Mouse (Mus musculus) heart, embryonic 13.5 days (tissue): ENCODE measurements around the gene Atp1a3. TPM values are rescaled to one million over a fixed set of nuclear protein-coding genes. Genes with fewer than 3 reads are reported as not detected.

ENCODE experiments used
- ATAC-seq: fragments of 200-750 bp; cut with Nextera tagmentation; 2 replicates; pipeline ENCODE4 v1.8.0; 2017; ENCODE audit warnings: moderate TSS enrichment; ENCODE audit not compliant: insufficient number of reproducible peaks, low FRiP score, low TSS enrichment; ENCODE audit errors: extremely low read depth
- H3K27ac ChIP-seq: fragments of 300-500 bp; sonication (generic); replicated peaks from 2 replicates; pipeline ENCODE4 v1.5.1; 2015; ENCODE audit warnings: moderate library complexity, mild to moderate bottlenecking, inconsistent platforms
- H3K27me3 ChIP-seq: fragments of 300-500 bp; sonication (generic); replicated peaks from 2 replicates; pipeline ENCODE4 v1.6.1; 2015; ENCODE audit warnings: mild to moderate bottlenecking, inconsistent platforms
- H3K36me3 ChIP-seq: fragments of 300-500 bp; sonication (generic); 2 replicates; pipeline ENCODE4 v1.6.1; 2015; ENCODE audit warnings: mild to moderate bottlenecking, inconsistent platforms
- H3K4me1 ChIP-seq: fragments of 300-500 bp; sonication (generic); 2 replicates; pipeline ENCODE4 v1.6.1; 2015; ENCODE audit warnings: inconsistent platforms
- H3K4me2 ChIP-seq: fragments of 300-500 bp; sonication (generic); 2 replicates; pipeline ENCODE4 v1.6.1; 2015; ENCODE audit warnings: inconsistent platforms, mild to moderate bottlenecking, moderate library complexity
- H3K4me3 ChIP-seq: fragments of 300-500 bp; sonication (generic); 2 replicates; pipeline ENCODE4 v1.5.1; 2015; ENCODE audit warnings: moderate library complexity, mild to moderate bottlenecking, inconsistent platforms
- H3K9ac ChIP-seq: fragments of 300-500 bp; sonication (generic); 2 replicates; pipeline ENCODE4 v1.6.1; 2015; ENCODE audit warnings: inconsistent platforms, mild to moderate bottlenecking, moderate library complexity
- H3K9me3 ChIP-seq: fragments of 300-500 bp; sonication (generic); 2 replicates; pipeline ENCODE4 v1.6.1; 2016; ENCODE audit warnings: inconsistent platforms
- WGBS: fragments of 180-500 bp; shearing (Covaris S2); methylation state at CpG from one replicate; pipeline ENCODE4 v1.1.7; 2015; ENCODE audit warnings: mixed read lengths; 5-methylcytosine and 5-hydroxymethylcytosine counted together
- polyA plus RNA-seq: library from polyadenylated mRNA; unstranded; fragments of >200 nt; fragmentation: Nextera tagmentation; extraction: Ambion mirVana; gene quantifications from 2 replicates; pipeline ENCODE4 v1.2.1, GENCODE M21; 2015

Gene Atp1a3
- polyA plus RNA-seq, 1 experiment from 2014 or later = 1.4 TPM

DNA sequence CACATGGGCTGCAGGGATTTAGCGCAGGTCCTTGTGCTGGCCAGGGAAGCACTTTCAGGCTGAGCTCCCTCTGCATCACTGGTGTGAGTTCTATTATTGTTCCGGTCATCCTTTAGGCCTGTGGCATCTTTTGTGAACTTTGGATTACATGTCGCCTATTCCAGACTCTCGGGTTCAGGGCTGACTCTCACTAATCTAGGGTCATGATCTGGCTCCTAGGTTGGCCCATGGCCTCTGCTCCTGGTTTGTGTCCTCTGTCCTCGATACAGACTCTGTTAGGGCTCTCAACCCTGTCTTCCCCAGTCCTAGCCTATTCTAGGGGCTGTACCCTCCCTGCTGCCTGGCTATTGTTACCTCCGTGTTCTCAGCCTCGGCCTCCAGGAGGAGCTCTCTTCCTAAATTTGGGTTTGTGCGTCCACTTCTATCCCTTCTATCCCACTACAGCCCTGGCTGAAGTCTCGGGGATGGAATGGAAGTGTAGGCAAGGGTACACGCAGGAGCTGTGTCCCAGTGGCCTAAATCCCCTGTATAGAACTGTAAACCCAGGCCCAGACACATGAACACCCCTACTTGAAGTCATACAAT lies 20.2 kb upstream of the Atp1a3 start:
- H3K9ac ChIP-seq = no peak overlapping the region
- no peak overlapping the region; the same call in 1 of the 2 replicates for H3K27ac ChIP-seq
- H3K4me2 ChIP-seq = no peak overlapping the region
- H3K4me1 ChIP-seq = peaks cover 27% of the 10 kb centered on the region
- H3K9me3 ChIP-seq = no peaks in the 10 kb centered on the region
- no peak for ATAC-seq
- WGBS = 48% methylated on average over 10 of the region's 10 CpGs
- peaks cover 40% of the 10 kb centered on the region for H3K36me3 ChIP-seq
- no peaks in the 10 kb centered on the region for H3K27me3 ChIP-seq
- no peak overlapping the region for H3K4me3 ChIP-seq

GRCm38 (mm10) chr7:25011592-25011991 lies 5.8 kb upstream of the Atp1a3 start:
- ATAC-seq = no peak
- Histone ChIP-seq H3K36me3 (peaks cover 42% of the 10 kb centered on the region), H3K4me3 (no peak overlapping the region), H3K9ac (no peak overlapping the region), H3K4me2 (no peak overlapping the region), H3K9me3 (no peaks in the 10 kb centered on the region), H3K4me1 (peaks cover 20% of the 10 kb centered on the region), H3K27me3 (peaks cover 73% of the 10 kb centered on the region), H3K27ac (no peak overlapping the region)
- 50% methylated on average over 7 of the region's 7 CpGs for WGBS

DNA sequence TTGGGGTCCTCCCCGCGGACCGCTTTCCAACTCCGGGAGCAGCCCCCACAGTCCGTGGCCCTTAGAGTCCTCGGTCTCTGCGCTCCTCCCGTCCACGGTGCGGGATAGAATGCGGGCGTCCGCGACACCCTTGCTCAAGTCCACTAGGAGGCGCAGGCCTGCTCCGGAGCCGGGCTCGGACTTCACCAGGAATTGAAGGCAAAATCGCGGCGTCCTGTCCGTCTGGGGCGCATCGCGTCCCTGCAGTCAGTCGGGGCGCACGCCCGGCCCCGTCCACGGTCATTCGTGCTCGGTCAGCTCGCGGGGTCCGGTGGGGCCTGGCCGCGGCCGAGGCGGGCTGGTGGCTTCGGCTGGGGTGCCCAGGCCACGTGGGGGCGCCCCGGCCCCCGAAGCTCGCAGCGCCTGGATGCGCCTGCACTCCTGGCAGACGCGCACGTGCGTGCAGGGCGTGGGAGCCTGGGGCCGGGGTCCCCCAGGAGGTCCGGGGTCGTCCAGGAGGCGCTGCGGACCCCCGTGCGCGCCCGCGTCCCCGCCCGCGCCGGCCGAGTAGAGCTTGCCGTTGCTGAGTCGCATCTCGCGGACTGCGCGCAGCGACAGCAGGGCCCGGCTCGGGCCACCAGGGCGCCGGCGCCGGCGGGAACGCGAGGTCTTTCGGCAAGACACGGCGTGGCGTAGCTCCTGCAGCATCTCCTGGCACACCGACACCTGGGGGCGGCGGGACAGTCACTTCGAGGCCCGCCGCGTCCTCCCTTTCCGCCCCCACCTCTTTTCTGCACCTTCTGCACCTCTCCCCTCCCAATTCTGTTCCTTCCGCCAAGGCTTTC lies 4.5 kb upstream of the Atp1a3 start:
- Histone ChIP-seq H3K9me3 (no peaks in the 10 kb centered on the region), H3K36me3 (peaks cover 32% of the 10 kb centered on the region), H3K4me3 (peak overlapping the region; percentile 44), H3K4me2 (peak overlapping the region; percentile 69), H3K27me3 (peaks cover 86% of the 10 kb centered on the region), H3K4me1 (peaks cover 25% of the 10 kb centered on the region), H3K27ac (no peak overlapping the region), H3K9ac (0 out of 2 replicates have a peak overlapping the region, but pooled peaks have one; percentile 28)
- 1% methylated on average over 90 of the region's 97 CpGs for WGBS
- ATAC-seq = no peak

DNA sequence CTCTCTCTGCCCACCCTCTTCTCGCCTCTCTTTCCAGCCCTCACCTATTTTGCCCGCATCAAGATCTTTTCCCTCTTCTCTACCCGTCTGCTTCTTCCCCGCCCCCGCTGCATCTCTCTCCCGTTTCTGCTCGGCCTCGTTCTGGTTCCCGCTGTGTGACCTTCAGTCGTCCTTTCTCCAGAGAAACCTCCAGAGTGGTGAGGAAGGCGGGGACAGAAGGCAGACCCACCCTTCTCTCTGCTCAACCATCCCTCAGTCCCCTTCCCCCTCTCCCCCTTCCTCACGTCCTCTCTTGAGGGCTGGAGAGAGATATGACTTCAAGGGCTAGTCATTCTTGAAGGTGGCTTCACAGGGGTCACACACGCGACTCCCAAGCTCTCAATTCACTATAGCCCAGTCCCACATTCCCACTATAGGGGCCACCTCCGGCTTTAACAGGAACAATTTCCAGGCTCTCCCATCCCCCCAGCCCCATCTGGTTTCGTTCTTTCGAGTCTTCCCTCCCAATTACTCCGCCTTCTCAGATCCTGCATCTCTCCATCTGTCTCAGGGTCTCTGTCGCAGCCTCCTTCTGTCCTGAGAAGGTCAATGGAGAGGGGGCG lies 3.4 kb upstream of the Atp1a3 start:
- 9% methylated on average over 20 of the region's 20 CpGs for WGBS
- peak overlapping the region; percentile 8; the same call in 1 of the 2 replicates for H3K4me3 ChIP-seq
- no peak for ATAC-seq
- H3K36me3 ChIP-seq = peaks cover 22% of the 10 kb centered on the region
- H3K27ac ChIP-seq = no peak overlapping the region
- H3K4me2 ChIP-seq = peak overlapping the region; percentile 55
- no peak overlapping the region for H3K9ac ChIP-seq
- H3K9me3 ChIP-seq = no peaks in the 10 kb centered on the region
- H3K27me3 ChIP-seq = peaks cover 97% of the 10 kb centered on the region
- peaks cover 32% of the 10 kb centered on the region for H3K4me1 ChIP-seq

- peak overlapping the region; percentile 8; the same call in 1 of the 2 replicates for H3K4me3 ChIP-seq
- no peaks in the 10 kb centered on the region for H3K9me3 ChIP-seq
- H3K4me2 ChIP-seq = peak overlapping the region; percentile 55
- peaks cover 16% of the 10 kb centered on the region for H3K36me3 ChIP-seq
- peaks cover 99% of the 10 kb centered on the region for H3K27me3 ChIP-seq
- no peak for ATAC-seq
- H3K27ac ChIP-seq = no peak overlapping the region
- no peak overlapping the region for H3K9ac ChIP-seq
- H3K4me1 ChIP-seq = peaks cover 32% of the 10 kb centered on the region
- WGBS = under 1% methylated on average over 17 of the region's 17 CpGs
Observed at GRCm38 (mm10) chr7:25008635-25009034, 2.9 kb upstream of the Atp1a3 start.

- 23% methylated on average over 8 of the region's 8 CpGs for WGBS
- H3K4me1 ChIP-seq = peaks cover 32% of the 10 kb centered on the region
- no peak overlapping the region for H3K4me3 ChIP-seq
- ATAC-seq = no peak
- H3K36me3 ChIP-seq = peaks cover 9% of the 10 kb centered on the region
- no peak overlapping the region for H3K9ac ChIP-seq
- peaks cover 100% of the 10 kb centered on the region for H3K27me3 ChIP-seq
- no peak overlapping the region for H3K27ac ChIP-seq
- no peak overlapping the region for H3K4me2 ChIP-seq
- no peaks in the 10 kb centered on the region for H3K9me3 ChIP-seq
Observed at GRCm38 (mm10) chr7:25007609-25008374, 2.0 kb upstream of the Atp1a3 start.

DNA sequence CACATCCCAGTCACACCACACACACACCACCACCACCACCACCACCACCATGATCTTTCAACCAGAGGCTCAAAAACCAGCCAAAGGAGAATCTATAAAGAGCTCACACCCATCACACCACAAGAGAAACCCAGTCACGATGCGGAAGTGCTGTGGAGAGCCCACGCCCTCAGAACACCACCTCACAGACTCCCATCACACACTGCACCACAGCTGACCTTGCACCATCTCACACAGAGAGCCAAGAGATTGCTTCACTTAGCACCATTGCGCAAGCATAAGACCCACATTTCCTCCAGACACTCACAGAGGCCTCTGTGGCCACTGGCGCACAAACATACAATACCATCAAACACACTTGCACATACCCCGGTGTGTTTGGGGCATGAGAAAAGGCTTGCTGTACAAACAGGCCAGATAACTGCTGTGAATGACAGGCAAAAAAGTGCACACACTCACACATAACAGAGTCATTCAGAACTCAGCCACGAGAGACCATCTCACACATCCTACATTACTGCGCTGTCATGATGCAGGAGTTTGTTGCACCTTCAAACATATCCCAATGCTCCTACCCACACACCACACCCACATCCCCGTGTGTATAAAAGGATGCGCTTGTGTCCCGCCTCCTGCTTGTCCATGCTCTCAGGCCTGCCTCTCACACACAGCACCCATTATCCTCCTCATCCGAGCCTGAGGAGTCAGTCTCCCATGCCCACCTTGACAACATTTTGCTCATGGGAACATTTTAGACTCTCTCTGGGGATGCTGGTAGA lies 1.0 kb upstream of the Atp1a3 start:
- Histone ChIP-seq H3K27ac (no peak overlapping the region), H3K4me3 (no peak overlapping the region), H3K36me3 (no peaks in the 10 kb centered on the region), H3K9me3 (no peaks in the 10 kb centered on the region), H3K4me1 (peaks cover 32% of the 10 kb centered on the region), H3K27me3 (peaks cover 96% of the 10 kb centered on the region), H3K4me2 (no peak overlapping the region), H3K9ac (no peak overlapping the region)
- WGBS = 69% methylated on average over 12 of the region's 12 CpGs
- no peak for ATAC-seq

GRCm38 (mm10) chr7:25006171-25006570 lies 413 bp upstream of the Atp1a3 start:
- no peak overlapping the region for H3K9ac ChIP-seq
- peaks cover 32% of the 10 kb centered on the region for H3K4me1 ChIP-seq
- peaks cover 90% of the 10 kb centered on the region for H3K27me3 ChIP-seq
- no peaks in the 10 kb centered on the region for H3K36me3 ChIP-seq
- H3K27ac ChIP-seq = no peak overlapping the region
- H3K9me3 ChIP-seq = no peaks in the 10 kb centered on the region
- peak overlapping the region; percentile 74 for H3K4me2 ChIP-seq
- no peak for ATAC-seq
- WGBS = 63% methylated on average over 3 of the region's 3 CpGs
- peak overlapping the region; percentile 47 for H3K4me3 ChIP-seq

DNA sequence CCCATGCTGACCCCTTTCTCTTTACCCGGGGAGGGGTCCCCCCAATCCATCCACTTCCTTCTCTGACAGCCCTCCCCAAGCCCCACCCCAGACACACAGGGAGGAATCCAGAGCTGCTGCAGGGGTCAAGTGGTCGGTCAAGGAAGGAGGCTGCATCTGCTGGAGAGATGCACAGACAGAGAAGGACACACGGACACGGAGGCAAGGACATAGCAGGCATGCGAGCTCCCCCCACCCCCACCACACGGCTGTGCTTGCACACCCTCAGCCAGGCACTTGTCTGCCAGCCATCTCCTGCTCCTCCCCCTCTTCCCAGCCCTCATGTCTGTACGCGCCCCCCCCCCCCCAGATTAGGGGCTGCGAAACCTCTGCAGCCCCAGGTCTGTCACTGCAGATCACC lies 952 bp downstream of the Atp1a3 start:
- H3K27ac ChIP-seq = no peak overlapping the region
- H3K9ac ChIP-seq = no peak overlapping the region
- no peak for ATAC-seq
- no peaks in the 10 kb centered on the region for H3K36me3 ChIP-seq
- H3K4me1 ChIP-seq = peaks cover 21% of the 10 kb centered on the region
- H3K4me3 ChIP-seq = peak overlapping the region; percentile 47; the same call in 1 of the 2 replicates
- peak overlapping the region; percentile 74 for H3K4me2 ChIP-seq
- peaks cover 83% of the 10 kb centered on the region for H3K27me3 ChIP-seq
- WGBS = 22% methylated on average over 7 of the region's 9 CpGs
- H3K9me3 ChIP-seq = no peaks in the 10 kb centered on the region

DNA sequence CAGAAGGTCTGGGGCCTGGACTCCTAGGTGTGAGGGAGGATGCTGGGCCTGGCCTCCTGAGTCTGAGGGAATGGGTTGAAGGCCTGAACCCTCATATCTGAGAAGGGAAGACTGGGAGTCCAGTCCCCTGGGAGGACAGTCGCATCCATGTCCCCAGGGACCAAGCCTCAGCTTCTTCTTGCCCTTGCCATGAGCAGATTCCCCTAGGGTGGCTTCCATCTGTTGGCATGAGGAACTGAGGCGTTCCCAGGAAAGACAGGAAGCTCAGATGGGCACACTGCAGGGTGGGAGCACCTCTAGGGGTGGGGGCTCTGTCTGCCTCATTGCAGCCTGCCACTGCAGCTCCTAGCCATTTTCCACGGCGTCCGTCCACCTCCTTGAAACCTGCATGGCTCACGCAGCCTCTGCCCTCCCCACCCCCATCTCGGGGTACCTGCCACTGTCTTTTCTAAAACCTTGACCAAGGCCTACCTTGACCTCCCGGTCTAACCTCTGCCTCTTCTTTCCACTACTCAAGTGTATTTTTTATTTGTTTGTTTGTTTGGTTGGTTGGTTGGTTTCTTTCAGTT lies 1.9 kb downstream of the Atp1a3 start:
- Histone ChIP-seq H3K36me3 (no peaks in the 10 kb centered on the region), H3K27ac (no peak overlapping the region), H3K9me3 (no peaks in the 10 kb centered on the region), H3K9ac (no peak overlapping the region), H3K27me3 (peaks cover 74% of the 10 kb centered on the region), H3K4me1 (peaks cover 14% of the 10 kb centered on the region), H3K4me2 (no peak overlapping the region), H3K4me3 (no peak overlapping the region)
- 83% methylated on average over 8 of the region's 8 CpGs for WGBS
- no peak for ATAC-seq
